Mouse (Mus musculus) adrenal gland, postnatal 14 days (tissue): ENCODE data around the gene Pdcl2. TPM values are rescaled to one million over a fixed set of nuclear protein-coding genes. Genes with fewer than 3 reads are reported as not detected.

Experiments used
- DNase-seq: peaks from one replicate; pipeline ENCODE4 v3.0.0; 2021; ENCODE audit warnings: mixed read lengths
- total RNA-seq: library from RNA; stranded (reverse); gene quantifications from 2 replicates; pipeline ENCODE4 v1.2.3, GENCODE M21; 2021

Pdcl2 gene
- total RNA-seq, 1 experiment from 2014 or later = not detected

- peak; percentile 95 for DNase-seq
Measured at GRCm38 (mm10) chr5:76303745-76304451, 27.1 kb downstream of the Pdcl2 start.

GRCm38 (mm10) chr5:76303379-76303744 lies 27.6 kb downstream of the Pdcl2 start:
- no peak for DNase-seq

- DNase-seq = no peak
Measured at GRCm38 (mm10) chr5:76302009-76302408, 28.9 kb downstream of the Pdcl2 start.

- DNase-seq = no peak
Measured at GRCm38 (mm10) chr5:76289234-76289691, 41.7 kb downstream of the Pdcl2 start.

- DNase-seq = no peak
Measured at GRCm38 (mm10) chr5:76288256-76288655, 42.7 kb downstream of the Pdcl2 start.

GRCm38 (mm10) chr5:76287062-76287461 lies 43.9 kb downstream of the Pdcl2 start:
- no peak for DNase-seq

GRCm38 (mm10) chr5:76285699-76286098 lies 45.3 kb downstream of the Pdcl2 start:
- DNase-seq = no peak

- DNase-seq = peak; percentile 10
Measured at GRCm38 (mm10) chr5:76283890-76284289, 47.1 kb downstream of the Pdcl2 start.

- DNase-seq = no peak
Measured at GRCm38 (mm10) chr5:76274977-76275376, 56.0 kb downstream of the Pdcl2 start.

Other genes starting within 250 kb of the Pdcl2 start
- 21.4 and 26.5 TPM in 2 replicates for gene Srd5a3, start 190.9 kb downstream of the Pdcl2 start, total RNA-seq
- 39.0 and 46.6 TPM in 2 replicates for gene Tmem165, start 147.3 kb downstream of the Pdcl2 start, total RNA-seq
- 45.9 and 46.9 TPM in 2 replicates for gene Clock, start 26.4 kb downstream of the Pdcl2 start, total RNA-seq
- not detected in 2 replicates for gene Nmu, start 32.6 kb upstream of the Pdcl2 start, total RNA-seq
- gene Gm7271, start 152.9 kb upstream of the Pdcl2 start, total RNA-seq = not detected in 2 replicates
- gene Exoc1, start 198.2 kb upstream of the Pdcl2 start, total RNA-seq = 40.6 and 44.3 TPM in 2 replicates